Mouse (Mus musculus) CH12.LX (cell line): ENCODE measurements around the gene Mrps18c.

ENCODE experiments used
- CTCF ChIP-seq, 2 experiments: IDR thresholded peaks in 1 of 2; conservative IDR thresholded peaks in 1 of 2; 2 replicates each; pipeline ENCODE4 v1.5.1; 2011 to 2012; ENCODE audit warnings: low read depth in 2 of 2, low read length in 2 of 2, improper control_type of control experiment in 1 of 2, inconsistent platforms in 1 of 2, mild to moderate bottlenecking in 1 of 2, moderate library complexity in 1 of 2
- EP300 ChIP-seq: IDR thresholded peaks from 2 replicates; pipeline ENCODE4 v1.6.1; 2011; ENCODE audit warnings: low read length, improper control_type of control experiment
- JUND ChIP-seq: conservative IDR thresholded peaks from 2 replicates; pipeline ENCODE4 v1.6.1; 2011; ENCODE audit warnings: low read depth, low read length, improper control_type of control experiment
- MAZ ChIP-seq: IDR thresholded peaks from 2 replicates; pipeline ENCODE4 v1.6.1; 2012; ENCODE audit warnings: low read depth, mild to moderate bottlenecking, inconsistent platforms, low read length, improper control_type of control experiment, moderate library complexity
- MEF2A ChIP-seq: IDR thresholded peaks from 2 replicates; pipeline ENCODE4 v1.6.1; 2014; ENCODE audit warnings: low read depth, mild to moderate bottlenecking, inconsistent platforms, low read length, improper control_type of control experiment, borderline replicate concordance
- MXI1 ChIP-seq: IDR thresholded peaks from 2 replicates; pipeline ENCODE4 v1.6.1; 2011; ENCODE audit warnings: mild to moderate bottlenecking, low read depth, low read length, improper control_type of control experiment
- POLR2A ChIP-seq: IDR thresholded peaks from 2 replicates; pipeline ENCODE4 v1.6.1; 2011; ENCODE audit warnings: low read depth, mild to moderate bottlenecking, improper control_type of control experiment, low read length
- SIN3A ChIP-seq: IDR thresholded peaks from 2 replicates; pipeline ENCODE4 v1.6.1; 2012; ENCODE audit warnings: low read length, improper control_type of control experiment, inconsistent platforms
- TCF12 ChIP-seq: IDR thresholded peaks from 2 replicates; pipeline ENCODE4 v1.6.1; 2014; ENCODE audit warnings: low read depth, mild to moderate bottlenecking, inconsistent platforms, low read length, improper control_type of control experiment
- USF1 ChIP-seq: IDR thresholded peaks from 2 replicates; pipeline ENCODE4 v1.6.1; 2014; ENCODE audit warnings: low read depth, mild to moderate bottlenecking, inconsistent platforms, low read length, improper control_type of control experiment
- ZKSCAN1 ChIP-seq: IDR thresholded peaks from 2 replicates; pipeline ENCODE4 v1.6.1; 2012; ENCODE audit warnings: low read depth, inconsistent platforms, low read length, improper control_type of control experiment, borderline replicate concordance

DNA sequence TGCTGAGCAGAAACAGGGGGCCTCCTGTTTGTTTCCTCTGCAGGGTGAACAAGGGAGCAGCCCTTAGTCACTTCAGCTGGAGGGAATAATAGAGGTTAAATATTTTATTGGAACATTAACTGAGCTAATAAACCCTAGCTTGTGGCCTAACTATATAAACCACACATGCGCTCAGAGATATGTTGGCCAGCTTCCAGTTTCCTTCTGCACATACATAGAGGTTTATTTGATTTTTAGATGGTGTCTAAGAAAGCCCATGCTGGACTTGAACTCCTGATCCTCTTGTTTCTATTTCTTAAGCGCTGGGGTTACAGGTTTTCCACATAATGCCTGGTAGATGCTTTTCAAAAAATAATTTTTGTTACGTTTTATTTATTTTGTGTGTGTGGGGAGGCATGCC is 46.1 kb downstream of the Mrps18c start:
- no peak for TF ChIP-seq USF1
- TF ChIP-seq MEF2A = no peak
- no peak for TF ChIP-seq CTCF (conservative IDR thresholded peaks at IDR 0.05 in 1 of 2, IDR thresholded peaks at IDR 0.05 in 1 of 2; ENCODE audit: low read depth in 2 of 2, low read length in 2 of 2)
- no peak for TF ChIP-seq POLR2A
- TF ChIP-seq SIN3A = no peak
- no peak for TF ChIP-seq TCF12
- no peak for TF ChIP-seq MAZ
- no peak for TF ChIP-seq EP300
- TF ChIP-seq ZKSCAN1 = no peak
- no peak for TF ChIP-seq JUND
- TF ChIP-seq MXI1 = no peak
